Mouse (Mus musculus) Muller cell, postnatal 12 days (primary cell): ENCODE measurements around the gene Herc2.
A peak's percentile ranks its signal among the peaks of the same experiment; 100 is the strongest.
"Not testable (repeated sequence)": the region's sequence is repeated elsewhere in the genome, so short reads cannot be mapped to it uniquely, and the experiment has no call there.

ENCODE experiments used
- DNase-seq: peaks from one replicate; pipeline ENCODE4 v3.0.0-alpha.2; 2015; ENCODE audit errors: inconsistent ontology term

The Herc2 gene

GRCm38 (mm10) chr7:56049831-56050321, at the start of gene Herc2:
Herc2 (plus strand) TSS chr7:56050196.
- peak; percentile 100 for DNase-seq

- DNase-seq: peak; percentile 71
These were observed 39.5 kb upstream of the Herc2 start for GRCm38 (mm10) chr7:56010318-56011017.

DNA sequence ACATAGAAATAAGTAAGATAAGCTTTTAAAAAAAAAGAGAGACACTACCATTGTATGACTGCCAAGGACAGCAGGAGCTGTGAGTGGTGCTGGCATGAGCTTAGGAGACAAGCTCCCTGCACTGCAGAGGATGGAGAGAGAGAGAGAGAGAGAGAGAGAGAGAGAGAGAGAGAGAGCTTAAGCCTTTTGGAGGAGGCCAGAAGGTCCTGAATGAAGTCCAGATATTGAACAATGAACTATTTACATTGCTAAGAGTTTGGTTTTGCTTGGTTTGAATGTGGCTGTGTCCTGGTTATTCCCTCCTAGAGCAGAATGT, 39.0 kb upstream of the Herc2 start:
- no peak for DNase-seq

DNA sequence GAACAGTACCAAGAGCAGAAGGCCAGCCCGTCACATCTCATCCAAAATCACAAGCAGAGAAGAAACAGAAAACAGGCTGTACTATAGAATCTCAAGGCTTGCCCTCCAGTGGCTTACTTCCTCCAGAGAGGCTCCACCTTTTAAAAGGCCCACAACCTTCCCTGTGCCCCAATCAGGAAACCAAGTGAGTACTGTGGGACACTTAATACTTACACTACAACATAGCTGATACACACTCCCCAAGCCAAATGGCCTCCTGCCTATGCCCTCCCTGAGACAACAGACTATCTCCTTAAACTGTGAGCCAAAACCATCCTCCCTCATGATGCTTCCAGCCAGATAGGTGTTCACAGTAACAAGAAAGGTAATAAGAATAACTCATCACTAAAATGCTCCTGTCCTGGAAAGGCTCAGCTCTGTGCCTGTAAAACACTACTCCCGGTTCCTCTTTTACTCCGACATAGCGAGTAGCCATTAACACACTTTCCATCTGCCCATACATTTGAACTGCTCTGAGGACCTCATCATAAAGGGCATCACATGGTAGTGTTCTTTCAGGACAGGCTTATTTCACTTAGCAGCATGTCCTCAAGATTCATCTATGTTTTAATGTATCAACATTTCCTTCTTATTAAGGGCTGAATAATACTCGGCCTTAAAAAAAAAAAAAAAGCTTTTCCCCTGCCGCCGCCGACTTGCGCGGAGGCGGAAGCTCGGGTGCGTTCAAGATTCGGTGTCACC, 36.6 kb upstream of the Herc2 start:
- DNase-seq: no peak

GRCm38 (mm10) chr7:56014002-56014702, 35.8 kb upstream of the Herc2 start:
- DNase-seq: not testable (repeated sequence)

- no peak for DNase-seq
These were observed 34.8 kb upstream of the Herc2 start for GRCm38 (mm10) chr7:56015172-56015571.

DNA sequence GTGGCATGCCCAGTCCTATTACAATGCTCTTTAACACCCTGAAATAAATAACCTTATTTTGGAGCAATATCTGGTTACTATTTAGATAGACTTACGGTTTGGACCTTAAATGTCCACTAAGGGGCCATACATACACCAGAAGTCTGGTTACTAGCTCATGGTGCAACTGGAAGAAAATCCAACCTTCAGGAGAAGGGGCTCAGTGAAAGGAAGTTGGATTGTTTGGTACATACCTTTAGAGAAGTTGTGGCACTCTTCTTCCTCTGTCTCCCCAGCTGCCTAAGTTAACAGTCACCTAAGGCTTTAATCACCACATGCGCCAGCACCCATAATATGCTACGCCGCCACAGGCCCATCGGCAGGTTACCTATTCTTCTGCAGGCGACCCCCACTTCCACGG, 34.2 kb upstream of the Herc2 start:
- DNase-seq: no peak

- DNase-seq: no peak
These were observed 32.2 kb upstream of the Herc2 start for GRCm38 (mm10) chr7:56017761-56018160.

GRCm38 (mm10) chr7:56018446-56018971, 31.5 kb upstream of the Herc2 start:
- DNase-seq: no peak

DNA sequence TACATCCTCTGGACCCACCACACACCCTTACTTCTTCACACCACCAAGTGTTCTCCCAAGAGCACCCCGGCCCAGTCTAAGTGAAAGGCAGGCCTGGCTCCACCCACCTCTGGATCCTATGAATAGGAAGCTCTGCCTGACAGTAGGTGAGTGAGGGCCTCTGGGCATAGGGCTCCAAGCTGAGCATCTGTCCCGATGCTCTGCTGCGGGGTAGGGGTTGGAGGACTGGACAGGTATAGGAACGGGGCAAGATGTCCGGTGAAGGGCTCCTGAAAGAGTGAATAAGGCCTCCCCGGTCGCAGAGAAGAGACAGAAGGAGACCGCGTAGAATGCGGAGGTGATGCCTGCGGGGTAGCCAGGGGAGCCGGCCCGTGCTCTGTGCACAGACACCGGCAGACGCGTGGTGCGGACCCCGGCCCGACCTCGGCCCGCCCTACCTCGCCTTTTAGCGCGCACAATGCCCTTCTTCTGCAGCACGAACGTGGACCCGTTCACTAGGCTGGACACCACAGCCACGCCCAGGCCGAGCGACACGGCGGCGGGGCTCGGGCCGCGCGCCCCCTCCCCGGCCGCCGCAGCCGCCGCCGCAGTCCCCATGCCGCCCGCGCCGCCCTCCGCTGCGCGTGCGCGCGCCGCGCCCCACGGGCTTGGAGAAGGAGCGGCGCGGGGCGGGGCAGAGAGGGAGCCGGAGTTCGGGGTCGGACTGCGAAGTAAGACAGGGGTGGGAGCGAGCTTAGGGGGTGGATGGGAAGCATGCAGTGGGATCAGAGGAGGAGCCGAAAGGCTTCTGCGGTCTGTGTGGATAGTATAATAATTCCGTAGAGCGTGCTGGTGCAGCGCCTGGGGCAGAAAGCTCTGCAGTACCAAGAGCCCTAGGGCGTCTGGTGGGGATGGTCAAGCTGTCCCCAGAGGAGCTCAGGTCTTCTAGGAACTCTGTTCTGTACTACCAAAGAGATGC, 30.7 kb upstream of the Herc2 start:
- DNase-seq: peak; percentile 87

DNA sequence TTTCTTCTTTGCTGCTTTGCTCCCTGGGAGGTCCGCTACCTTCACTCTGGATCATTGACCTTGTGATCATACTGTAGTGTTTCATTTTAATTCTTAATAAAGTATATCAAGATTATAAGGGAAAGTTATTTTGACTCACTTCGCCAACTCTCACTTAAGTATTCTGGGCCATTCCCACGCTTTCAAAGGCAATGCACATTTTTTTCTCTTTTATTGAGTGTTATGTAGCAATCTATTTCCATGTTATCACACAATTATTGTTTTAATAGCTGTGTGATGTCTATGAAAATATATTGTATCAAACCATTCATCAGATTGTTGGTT, 30.1 kb upstream of the Herc2 start, which contains the start of gene Nipa1:
Nipa1 (minus strand) TSS at position 25 of the 324 bp plus-strand sequence.
- no peak for DNase-seq

GRCm38 (mm10) chr7:56023586-56023985, 26.4 kb upstream of the Herc2 start:
- no peak for DNase-seq

- DNase-seq: peak; percentile 50
These were observed 7.6 kb upstream of the Herc2 start for GRCm38 (mm10) chr7:56042353-56042752.

- no peak for DNase-seq
These were observed 6.3 kb upstream of the Herc2 start for GRCm38 (mm10) chr7:56043577-56044266.

DNA sequence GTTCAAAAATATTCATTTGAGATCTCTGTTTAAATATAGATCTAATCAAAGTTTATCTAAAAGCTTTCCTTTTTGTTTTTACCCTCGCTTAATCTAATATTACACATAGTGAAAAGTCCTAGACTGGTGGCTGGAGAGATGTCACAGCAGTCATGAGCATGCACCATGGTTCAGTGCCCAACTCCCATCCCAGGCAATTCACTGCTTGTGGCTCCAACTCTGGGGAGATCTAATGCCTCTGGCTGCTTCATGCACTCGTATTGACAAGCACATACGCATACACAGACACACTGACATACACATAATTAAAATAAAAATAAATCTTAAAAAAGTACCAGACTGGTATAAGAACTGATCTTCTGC, 5.7 kb upstream of the Herc2 start:
- no peak for DNase-seq

- DNase-seq: no peak
These were observed 2.8 kb upstream of the Herc2 start for GRCm38 (mm10) chr7:56047178-56047577.

- no peak for DNase-seq
These were observed 503 bp downstream of the Herc2 start for GRCm38 (mm10) chr7:56050487-56050911.

DNA sequence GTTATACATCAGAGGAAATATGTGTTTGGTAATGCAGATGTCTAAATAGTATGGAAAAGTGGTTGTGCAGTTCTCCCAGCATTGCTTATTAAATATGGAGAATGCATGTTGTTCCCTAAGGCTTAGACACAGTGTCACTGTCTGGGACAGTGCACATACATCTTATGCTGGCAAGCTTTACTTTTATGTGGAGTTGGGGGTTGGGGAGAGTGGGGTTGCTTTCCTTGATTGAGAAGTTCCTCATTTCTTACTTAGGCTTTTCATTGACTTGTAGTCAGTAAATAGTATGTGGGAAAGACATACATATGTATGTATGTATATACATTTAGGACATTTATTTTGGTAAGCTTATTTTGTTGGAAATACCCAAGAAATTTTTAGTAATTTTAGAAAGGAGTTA, 3.0 kb downstream of the Herc2 start:
- DNase-seq: no peak

DNA sequence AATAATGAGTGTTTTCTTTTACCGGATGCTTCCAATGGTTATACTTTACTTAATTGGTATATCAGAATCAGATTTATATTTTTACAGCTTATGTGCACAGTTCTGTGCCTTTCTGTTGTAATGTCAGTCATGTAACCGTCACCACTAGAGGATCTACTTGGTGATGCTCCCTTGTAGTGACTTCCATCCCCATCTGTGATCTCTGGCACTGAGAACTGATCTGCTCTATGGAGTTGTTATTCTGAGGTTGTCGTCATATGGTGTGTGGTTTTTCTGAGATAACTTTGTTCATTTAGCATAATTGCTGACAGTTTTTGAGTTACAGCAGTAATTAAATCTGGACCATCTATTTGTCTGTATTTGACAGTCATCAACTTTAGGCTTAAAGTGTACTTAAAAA, 5.3 kb downstream of the Herc2 start:
- DNase-seq: no peak

- peak; percentile 9 for DNase-seq
These were observed 14.9 kb downstream of the Herc2 start for GRCm38 (mm10) chr7:56064876-56065275.

GRCm38 (mm10) chr7:56066136-56066535, 16.1 kb downstream of the Herc2 start:
- DNase-seq: no peak
